Mouse (Mus musculus) v-Abl transformed pro-B cells (cell line): ENCODE results near the gene Ece1.

ENCODE experiments used
- in situ Hi-C, 2 experiments: fragments of 400-800 bp; cut with MboI; formaldehyde crosslinking; loops; one replicate each; pipeline ENCODE4 v1.15.1; 2025; ENCODE audit not compliant: unreplicated experiment in 2 of 2

Gene Ece1

GRCm38 (mm10) chr4:137910382-137911009, 48.5 kb downstream of the Ece1 start:
- in situ Hi-C loops: no loop called here

GRCm38 (mm10) chr4:137911657-137912056, 49.6 kb downstream of the Ece1 start:
- in situ Hi-C loops: no loop called here

- in situ Hi-C loops: no loop called here
Observed at GRCm38 (mm10) chr4:137912768-137913305, 50.8 kb downstream of the Ece1 start.

GRCm38 (mm10) chr4:137913321-137914057, 51.5 kb downstream of the Ece1 start:
- in situ Hi-C loops: no loop called here

GRCm38 (mm10) chr4:137917591-137917990, 55.6 kb downstream of the Ece1 start:
- in situ Hi-C loops: no loop called here

- in situ Hi-C loops: no loop called here
Observed at GRCm38 (mm10) chr4:137918559-137918958, 56.5 kb downstream of the Ece1 start.

- in situ Hi-C loops: no loop called here
Observed at GRCm38 (mm10) chr4:137919116-137919515, 57.1 kb downstream of the Ece1 start.

- in situ Hi-C loops: no loop called here
Observed at GRCm38 (mm10) chr4:137920005-137920404, 58.0 kb downstream of the Ece1 start.

- in situ Hi-C loops: no loop called here
Observed at GRCm38 (mm10) chr4:137920500-137920961, 58.5 kb downstream of the Ece1 start.

- in situ Hi-C loops: no loop called here
Observed at GRCm38 (mm10) chr4:137921510-137921909, 59.5 kb downstream of the Ece1 start.

GRCm38 (mm10) chr4:137923052-137923451, 61.0 kb downstream of the Ece1 start:
- in situ Hi-C loops: no loop called here

GRCm38 (mm10) chr4:137925176-137925575, 63.1 kb downstream of the Ece1 start:
- in situ Hi-C loops: loop anchor here in 1 of 2 experiments (25.0 kb wide), 2 partner anchors 863 to 1263 kb away; no protein-coding TSS in a partner anchor

- in situ Hi-C loops: loop anchor here in 1 of 2 experiments (25.0 kb wide), 2 partner anchors 864 to 1264 kb away; no protein-coding TSS in a partner anchor
Observed at GRCm38 (mm10) chr4:137926161-137926560, 64.1 kb downstream of the Ece1 start.

GRCm38 (mm10) chr4:137927136-137927535, 65.1 kb downstream of the Ece1 start:
- in situ Hi-C loops: loop anchor here in 1 of 2 experiments (25.0 kb wide), 2 partner anchors 865 to 1265 kb away; no protein-coding TSS in a partner anchor

GRCm38 (mm10) chr4:137927741-137928535, 65.9 kb downstream of the Ece1 start:
- in situ Hi-C loops: loop anchor here in 1 of 2 experiments (25.0 kb wide), 2 partner anchors 866 to 1266 kb away; no protein-coding TSS in a partner anchor

- in situ Hi-C loops: loop anchor here in 1 of 2 experiments (25.0 kb wide), 2 partner anchors 867 to 1267 kb away; no protein-coding TSS in a partner anchor
Observed at GRCm38 (mm10) chr4:137928813-137929212, 66.8 kb downstream of the Ece1 start.

- in situ Hi-C loops: loop anchor here in 1 of 2 experiments (25.0 kb wide), 2 partner anchors 867 to 1267 kb away; no protein-coding TSS in a partner anchor
Observed at GRCm38 (mm10) chr4:137929341-137930016, 67.4 kb downstream of the Ece1 start.

GRCm38 (mm10) chr4:137930500-137931008, 68.5 kb downstream of the Ece1 start:
- in situ Hi-C loops: loop anchor here in 1 of 2 experiments (25.0 kb wide), 2 partner anchors 868 to 1268 kb away; no protein-coding TSS in a partner anchor

GRCm38 (mm10) chr4:137931009-137931757, 69.1 kb downstream of the Ece1 start:
- in situ Hi-C loops: loop anchor here in 1 of 2 experiments (25.0 kb wide), 2 partner anchors 869 to 1269 kb away; no protein-coding TSS in a partner anchor
